Mouse (Mus musculus): ENCODE data around the gene Exo5. TPM values are rescaled to one million over a fixed set of nuclear protein-coding genes. Genes with fewer than 3 reads are reported as not detected.

Exo5 gene
- total RNA-seq, 2 experiments from 2014 or later, result 9.4 to 12.6 TPM

DNA sequence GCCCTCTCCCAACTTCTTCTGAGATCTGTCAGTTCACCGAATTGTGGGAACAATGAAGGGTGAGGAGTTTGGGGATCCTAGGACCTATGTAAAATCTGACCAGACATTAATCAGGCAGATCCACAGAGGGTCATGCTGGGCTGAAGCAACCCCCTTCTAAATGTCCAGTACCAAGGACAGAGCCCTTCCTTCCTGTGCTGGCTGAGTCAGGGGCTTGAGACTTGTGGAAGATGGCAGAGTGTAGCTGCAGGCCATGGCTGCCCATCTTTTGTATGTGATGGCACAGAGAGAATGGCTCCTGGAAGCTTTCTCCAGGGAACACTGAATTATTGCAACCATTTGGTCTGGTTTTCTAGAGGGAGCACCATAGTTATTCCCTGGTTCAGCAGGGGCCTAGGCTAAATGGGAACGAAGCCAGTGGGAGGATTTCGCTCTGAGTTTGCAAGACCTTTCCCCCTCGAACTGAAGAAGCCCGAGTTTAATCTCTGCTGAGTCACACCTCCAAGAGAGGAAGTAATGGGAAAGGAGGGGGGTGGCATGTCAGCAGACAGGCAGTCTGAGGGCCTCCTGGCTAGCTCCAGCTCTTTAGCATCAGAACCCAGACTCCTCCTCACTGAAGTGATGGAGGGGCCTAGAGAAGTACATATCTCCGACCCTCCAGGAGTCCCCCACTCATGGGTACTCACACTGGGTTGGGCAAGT lies 43.9 kb downstream of the Exo5 start:
- no peak for TF ChIP-seq CTCF (conservative IDR thresholded peaks at IDR 0.05)
- DNase-seq (ENCODE audit: low spot score in 2 of 2), result no peak
- Histone ChIP-seq H3K27ac (no peak overlapping the region), H3K4me3 (no peak overlapping the region)

DNA sequence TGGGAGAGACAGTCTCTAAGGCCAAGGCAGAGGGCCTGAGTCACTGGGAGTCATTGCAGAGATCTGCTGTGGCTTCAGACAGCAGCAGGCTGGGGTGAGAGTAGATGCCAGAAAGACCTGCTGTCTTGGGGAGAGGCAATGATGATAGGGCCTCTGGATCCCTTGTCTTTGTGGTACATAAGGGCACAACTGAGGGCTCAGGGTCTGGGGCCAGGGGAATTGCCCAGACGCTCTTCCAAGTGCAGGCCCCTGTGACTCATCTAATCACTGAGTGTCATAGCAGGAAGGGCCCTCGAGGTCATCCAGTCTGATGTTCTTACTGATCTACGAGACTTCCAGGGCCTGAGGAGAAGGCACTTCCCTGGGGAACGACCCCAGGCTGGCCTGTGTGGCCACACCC lies 45.4 kb downstream of the Exo5 start:
- no peak for DNase-seq (ENCODE audit: low spot score in 2 of 2)
- Histone ChIP-seq H3K27ac (no peak overlapping the region), H3K4me3 (no peak overlapping the region)
- no peak for TF ChIP-seq CTCF (conservative IDR thresholded peaks at IDR 0.05)

DNA sequence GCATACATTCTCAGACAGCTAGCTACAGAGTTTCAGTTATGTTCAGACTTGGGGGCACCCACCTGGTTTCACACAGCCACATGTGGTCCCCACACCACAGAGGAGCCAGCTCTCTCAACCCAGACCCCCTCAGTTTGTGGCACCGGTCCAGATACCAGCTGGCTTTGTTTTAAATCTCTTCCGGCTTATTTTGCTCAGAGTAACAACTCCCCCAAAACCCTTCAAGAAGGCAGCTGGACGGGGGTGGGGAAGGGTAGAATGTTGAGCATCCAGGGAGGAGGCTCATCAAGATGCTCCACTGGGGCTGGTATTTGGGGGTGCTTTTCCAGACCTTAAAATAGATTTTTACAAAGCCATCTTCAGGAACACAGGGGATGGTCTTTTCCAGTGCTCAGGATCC lies 46.1 kb downstream of the Exo5 start:
- peak; percentile 26 to 42 for DNase-seq (ENCODE audit: low spot score in 2 of 2)

DNA sequence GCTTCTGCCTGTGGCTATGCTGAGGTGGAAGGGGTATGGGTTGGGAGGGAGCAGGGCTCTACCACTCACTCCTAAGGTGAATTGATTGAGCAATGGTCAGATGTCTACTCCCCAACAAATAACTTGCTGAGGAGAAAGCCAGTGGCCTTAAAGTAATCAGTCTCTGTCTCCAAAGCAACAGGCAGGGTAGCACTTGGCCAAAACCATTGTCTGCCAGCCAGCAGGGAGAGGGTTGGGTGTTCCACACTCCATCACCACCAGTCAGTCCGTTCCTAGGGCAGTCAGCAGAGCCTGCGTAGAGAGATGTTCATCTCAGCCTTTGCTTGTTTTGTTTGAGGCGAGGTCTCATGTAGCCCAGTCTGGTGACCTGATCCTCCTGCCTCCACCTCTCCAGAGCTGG lies 48.9 kb downstream of the Exo5 start:
- TF ChIP-seq CTCF (conservative IDR thresholded peaks at IDR 0.05), result no peak
- DNase-seq (ENCODE audit: low spot score in 2 of 2), result no peak
- no peak overlapping the region for H3K27ac ChIP-seq
- H3K4me3 ChIP-seq, result no peak overlapping the region

More for the DNA sequence above, 46.1 kb downstream of the Exo5 start:
- Histone ChIP-seq H3K27ac (no peak overlapping the region), H3K4me3 (no peak overlapping the region)
- no peak for TF ChIP-seq CTCF (conservative IDR thresholded peaks at IDR 0.05)

Small RNAs within 50 kb of the gene (microRNA-seq; reads per million reads assigned to microRNA genes)
- 0 to 2.6 reads per million in 2 experiments for gene Mir7015

Other genes with a start within 250 kb of the Exo5 start
- 1 to 10 TPM; 4.2 to 4.3 TPM for gene Kcnq4, start 176.4 kb downstream of the Exo5 start, total RNA-seq (2021)
- 10 to 100 TPM; 46.4 to 47.1 TPM for gene Nfyc, start 93.4 kb downstream of the Exo5 start, total RNA-seq (2021)
- 10 to 100 TPM; 25.9 to 30.0 TPM for gene Rims3, start 70.2 kb downstream of the Exo5 start, total RNA-seq (2021)
- gene Zfp69, start 26.7 kb upstream of the Exo5 start, total RNA-seq (2021), result 1 to 10 TPM; 1.5 to 1.7 TPM
- gene Smap2, start 92.2 kb upstream of the Exo5 start, total RNA-seq (2021), result 100 to 1,000 TPM; 152 to 166 TPM
- gene Col9a2, start 114.4 kb upstream of the Exo5 start, total RNA-seq (2021), result 1 to 10 TPM; 2.8 to 5.0 TPM
- gene Zmpste24, start 173.2 kb upstream of the Exo5 start, total RNA-seq (2021), result 10 to 100 TPM; 22.3 to 23.0 TPM
- not detected for gene Tmco2, start 184.2 kb upstream of the Exo5 start, total RNA-seq (2021)

Data from layer of hippocampus, adult 2 months (tissue).